Mouse (Mus musculus) liver, embryonic 14.5 days (tissue): ENCODE data around the gene Ibtk.
"Not testable (repeated sequence)": the region's sequence is repeated elsewhere in the genome, so short reads cannot be mapped to it uniquely, and the experiment has no call there.

Experiments
- CTCF ChIP-seq: IDR thresholded peaks from 2 replicates; pipeline ENCODE4 v1.5.1; 2016; ENCODE audit warnings: antibody characterized with exemption, low read depth, control low read depth
- EP300 ChIP-seq: IDR thresholded peaks from 2 replicates; pipeline ENCODE4 v1.6.1; 2016; ENCODE audit warnings: antibody characterized with exemption, low read depth

DNA sequence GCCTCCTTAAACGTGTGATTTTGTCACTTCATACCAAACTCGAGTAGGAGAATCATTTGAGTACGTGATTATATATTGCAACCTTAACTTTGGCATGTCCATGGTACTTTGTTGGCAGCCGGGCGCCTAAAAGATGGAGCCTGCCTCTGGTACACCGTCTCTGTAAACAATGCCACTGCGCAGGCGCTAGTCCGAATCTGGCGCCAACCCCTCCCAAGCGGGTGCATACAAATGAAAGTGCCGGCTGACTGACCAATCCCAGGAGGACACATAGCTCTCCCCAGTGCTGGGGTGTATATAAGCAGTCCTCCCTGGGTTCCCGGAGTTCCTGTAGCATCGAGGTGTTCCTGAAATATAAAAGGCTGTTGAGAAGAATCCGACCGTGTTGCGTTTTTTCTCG is 42.4 kb upstream of the Ibtk start:
- TF ChIP-seq EP300, CTCF: not testable (repeated sequence)
